Mouse (Mus musculus) intestine, embryonic 16.5 days (tissue): ENCODE measurements at regions not wholly inside any gene's neighbourhood (a gene's known extent, or its start where the extent isn't known, plus 50 kb on each side); places are given as distances from the start of the nearest gene placed in this dataset.
A peak's percentile ranks its signal among the peaks of the same experiment; 100 is the strongest.

Experiments used
- ATAC-seq: fragments of 200-750 bp; cut with Nextera tagmentation; 2 replicates; pipeline ENCODE4 v1.8.0; 2017; ENCODE audit warnings: moderate TSS enrichment, moderate library complexity
- H3K27ac ChIP-seq: fragments of 300-500 bp; sonication (generic); 2 replicates; pipeline ENCODE4 v1.5.1; 2014; ENCODE audit warnings: mild to moderate bottlenecking, low read length
- H3K27me3 ChIP-seq: fragments of 300-500 bp; sonication (generic); replicated peaks from 2 replicates; pipeline ENCODE4 v1.6.1; 2014; ENCODE audit warnings: low read length, control low read depth, mixed read lengths; ENCODE audit not compliant: control insufficient read depth, insufficient read depth
- H3K36me3 ChIP-seq: fragments of 300-500 bp; sonication (generic); 2 replicates; pipeline ENCODE4 v1.6.1; 2014; ENCODE audit warnings: low read length, control low read depth; ENCODE audit not compliant: control insufficient read depth, insufficient read depth
- H3K4me1 ChIP-seq: fragments of 300-500 bp; sonication (generic); 2 replicates; pipeline ENCODE4 v1.6.1; 2014; ENCODE audit warnings: low read length, control low read depth, mixed read lengths; ENCODE audit not compliant: control insufficient read depth, insufficient read depth
- H3K4me2 ChIP-seq: fragments of 300-500 bp; sonication (generic); 2 replicates; pipeline ENCODE4 v1.6.1; 2014; ENCODE audit warnings: low read depth, low read length, control low read depth
- H3K4me3 ChIP-seq: fragments of 300-500 bp; sonication (generic); 2 replicates; pipeline ENCODE4 v1.5.1; 2014; ENCODE audit warnings: mild to moderate bottlenecking, low read length
- H3K9ac ChIP-seq: fragments of 300-500 bp; sonication (generic); 2 replicates; pipeline ENCODE4 v1.6.1; 2014; ENCODE audit warnings: low read depth, low read length
- H3K9me3 ChIP-seq: fragments of 300-500 bp; sonication (generic); 2 replicates; pipeline ENCODE4 v1.6.1; 2016; ENCODE audit warnings: low read length, control low read depth; ENCODE audit not compliant: control insufficient read depth
- WGBS: fragments of 180-500 bp; shearing (Covaris S2); extraction: QIAGEN DNeasy Blood & Tissue Kit; methylation state at CpG from one replicate; pipeline ENCODE4 v1.1.7; 2014; 5-methylcytosine and 5-hydroxymethylcytosine counted together

DNA sequence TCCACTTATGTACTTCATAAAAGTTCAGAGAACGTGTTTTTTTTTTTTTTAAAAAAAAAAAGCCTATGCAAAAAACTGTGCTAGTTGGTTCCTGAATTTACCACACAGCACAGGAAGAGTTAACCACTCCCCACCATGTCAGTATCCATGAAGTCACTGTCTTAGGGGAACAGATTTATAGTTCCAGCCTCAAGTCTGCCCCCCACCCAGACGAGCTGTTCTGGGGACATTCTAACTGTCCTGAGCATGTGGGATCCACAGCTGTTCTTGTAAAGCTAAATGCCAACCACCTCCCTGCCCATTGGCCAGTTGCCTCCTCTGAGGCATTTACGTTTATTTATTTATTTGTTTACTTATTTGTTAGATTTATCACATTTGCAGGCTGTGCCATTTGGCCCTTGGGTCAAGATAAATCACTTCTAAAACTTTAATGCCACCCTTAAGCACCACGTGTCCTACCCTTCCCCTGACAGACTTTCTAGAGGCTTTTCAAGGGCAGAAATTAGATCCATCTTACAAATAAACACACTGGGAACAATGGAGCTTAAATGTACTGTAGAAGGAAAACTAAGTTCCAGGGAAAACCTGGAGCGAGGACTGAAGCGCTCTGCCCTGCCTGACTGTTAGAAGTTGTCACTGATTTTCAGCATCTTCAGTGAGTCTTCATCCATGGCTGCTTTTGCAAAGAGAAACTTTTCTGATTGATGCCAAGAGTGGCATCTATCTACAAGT, 343.7 kb upstream of the Nfe2l3 start:
- WGBS, result 53% methylated on average over 6 of the region's 6 CpGs
- ATAC-seq, result no peak

DNA sequence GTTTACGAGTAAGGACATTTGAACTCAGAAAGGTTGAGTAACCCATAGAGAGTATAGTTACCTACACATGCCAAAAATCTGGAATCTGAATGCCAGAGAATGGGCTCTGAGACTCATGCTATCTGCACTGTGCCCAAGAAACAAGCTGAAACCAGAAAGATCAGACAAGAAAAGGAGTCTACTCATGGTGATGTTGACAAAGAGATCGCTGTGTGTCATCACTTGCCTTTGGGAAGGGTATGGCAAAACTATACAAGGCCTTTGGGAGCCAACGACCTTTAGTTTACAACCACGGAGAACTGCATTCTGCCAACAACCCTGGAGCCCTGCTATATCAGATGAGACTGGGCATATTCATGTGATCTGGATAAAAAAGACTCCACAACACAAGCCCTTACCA, 339.3 kb upstream of the Nfe2l3 start:
- H3K36me3 ChIP-seq, result no peaks in the 10 kb centered on the region
- no peaks in the 10 kb centered on the region for H3K9me3 ChIP-seq
- H3K9ac ChIP-seq, result no peak overlapping the region
- no peaks in the 10 kb centered on the region for H3K27me3 ChIP-seq
- H3K4me1 ChIP-seq, result no peaks in the 10 kb centered on the region
- no peak overlapping the region for H3K4me2 ChIP-seq
- no peak overlapping the region for H3K27ac ChIP-seq
- H3K4me3 ChIP-seq, result no peak overlapping the region
- no peak for ATAC-seq
- WGBS, result 93% methylated on average over 4 of the region's 4 CpGs

More for the DNA sequence above, 343.7 kb upstream of the Nfe2l3 start:
- no peaks in the 10 kb centered on the region for H3K4me1 ChIP-seq
- no peak overlapping the region for H3K4me2 ChIP-seq
- H3K36me3 ChIP-seq, result no peaks in the 10 kb centered on the region
- no peak overlapping the region for H3K27ac ChIP-seq
- no peaks in the 10 kb centered on the region for H3K27me3 ChIP-seq
- no peaks in the 10 kb centered on the region for H3K9me3 ChIP-seq
- no peak overlapping the region for H3K9ac ChIP-seq
- no peak overlapping the region for H3K4me3 ChIP-seq

DNA sequence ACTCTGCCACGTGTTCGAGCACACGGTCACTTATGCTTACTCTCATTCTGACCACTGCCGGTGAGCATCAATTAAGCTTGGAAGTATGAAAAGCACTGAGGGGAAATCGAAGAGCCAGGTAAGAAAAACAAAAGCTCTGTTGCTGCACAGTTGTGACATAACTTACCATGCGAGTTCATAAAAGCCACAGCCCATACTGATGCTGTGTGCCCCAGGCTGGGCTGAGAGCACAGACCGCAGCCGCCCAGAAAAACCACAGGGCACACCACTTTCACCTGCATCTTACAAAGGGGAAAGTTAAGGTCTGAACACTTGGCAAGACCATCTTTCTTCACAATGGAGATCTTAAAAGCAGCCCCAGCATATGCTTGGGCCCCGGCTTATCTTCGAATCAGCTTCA, 338.2 kb upstream of the Nfe2l3 start:
- no peaks in the 10 kb centered on the region for H3K9me3 ChIP-seq
- H3K4me2 ChIP-seq, result no peak overlapping the region
- H3K27ac ChIP-seq, result no peak overlapping the region
- no peak overlapping the region for H3K4me3 ChIP-seq
- no peak overlapping the region for H3K9ac ChIP-seq
- no peak for ATAC-seq
- H3K4me1 ChIP-seq, result no peaks in the 10 kb centered on the region
- no peaks in the 10 kb centered on the region for H3K27me3 ChIP-seq
- WGBS, result 92% methylated on average over 10 of the region's 10 CpGs
- no peaks in the 10 kb centered on the region for H3K36me3 ChIP-seq

GRCm38 (mm10) chr6:51097488-51097887, 335.0 kb upstream of the Nfe2l3 start:
- no peak overlapping the region for H3K27ac ChIP-seq
- 0 out of 2 replicates have a peak, but pooled peaks cover 2% of the 10 kb centered on the region for H3K4me1 ChIP-seq
- H3K4me2 ChIP-seq, result no peak overlapping the region
- H3K27me3 ChIP-seq, result no peaks in the 10 kb centered on the region
- ATAC-seq, result no peak
- H3K4me3 ChIP-seq, result no peak overlapping the region
- no peaks in the 10 kb centered on the region for H3K36me3 ChIP-seq
- H3K9ac ChIP-seq, result no peak overlapping the region
- no peaks in the 10 kb centered on the region for H3K9me3 ChIP-seq
- WGBS, result 79% methylated on average over 6 of the region's 6 CpGs

- no peaks in the 10 kb centered on the region for H3K36me3 ChIP-seq
- no peak overlapping the region for H3K9ac ChIP-seq
- H3K4me2 ChIP-seq, result no peak overlapping the region
- no peaks in the 10 kb centered on the region for H3K9me3 ChIP-seq
- 75% methylated on average over 4 of the region's 4 CpGs for WGBS
- no peak overlapping the region for H3K27ac ChIP-seq
- peaks cover 9% of the 10 kb centered on the region; the same call in 1 of the 2 replicates for H3K4me1 ChIP-seq
- H3K27me3 ChIP-seq, result no peaks in the 10 kb centered on the region
- ATAC-seq, result no peak
- H3K4me3 ChIP-seq, result no peak overlapping the region
Measured at GRCm38 (mm10) chr6:51100341-51100740, 332.1 kb upstream of the Nfe2l3 start.

- H3K9ac ChIP-seq, result no peak overlapping the region
- H3K4me2 ChIP-seq, result no peak overlapping the region
- 42% methylated on average over 4 of the region's 4 CpGs for WGBS
- H3K4me1 ChIP-seq, result peaks cover 9% of the 10 kb centered on the region; the same call in 1 of the 2 replicates
- no peak for ATAC-seq
- peak overlapping the region; percentile 66; the same call in 1 of the 2 replicates for H3K27ac ChIP-seq
- no peaks in the 10 kb centered on the region for H3K27me3 ChIP-seq
- H3K9me3 ChIP-seq, result no peaks in the 10 kb centered on the region
- no peaks in the 10 kb centered on the region for H3K36me3 ChIP-seq
- H3K4me3 ChIP-seq, result no peak overlapping the region
Measured at GRCm38 (mm10) chr6:51103236-51103635, 329.2 kb upstream of the Nfe2l3 start.

GRCm38 (mm10) chr6:51104336-51104735, 328.1 kb upstream of the Nfe2l3 start:
- WGBS, result 69% methylated on average over 5 of the region's 5 CpGs

DNA sequence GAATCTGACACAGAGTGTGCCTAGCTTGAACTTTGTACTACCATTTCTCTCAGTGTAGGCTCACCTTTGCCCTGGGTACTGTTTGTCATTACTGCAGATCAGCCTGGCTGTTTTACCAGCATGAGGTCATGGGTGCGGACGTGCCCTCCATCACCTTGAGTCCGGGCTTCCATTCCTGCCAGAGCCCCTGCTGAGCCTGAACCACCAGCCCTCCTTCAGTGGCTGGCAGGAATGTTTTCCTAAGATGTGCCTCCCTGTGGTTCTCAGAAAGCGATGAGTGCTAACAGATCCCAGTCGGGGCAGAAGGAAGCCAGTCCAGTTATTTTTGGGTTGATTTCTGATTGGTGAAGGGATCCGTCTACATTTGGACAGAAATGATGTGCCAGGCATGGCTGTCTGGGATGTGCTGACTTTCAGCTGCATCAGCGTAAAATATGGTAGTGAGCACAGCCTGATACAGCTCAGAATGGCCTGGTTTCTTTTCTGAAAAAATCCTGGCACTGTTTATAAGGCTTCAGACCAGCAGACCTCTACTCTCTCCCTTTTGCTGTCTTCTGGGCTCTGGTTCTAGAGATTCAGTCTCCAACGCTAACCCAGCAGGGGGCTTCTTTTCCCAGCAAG, 324.0 kb upstream of the Nfe2l3 start:
- no peak overlapping the region for H3K9ac ChIP-seq

More at GRCm38 (mm10) chr6:51104336-51104735, 328.1 kb upstream of the Nfe2l3 start:
- no peak for ATAC-seq
- Histone ChIP-seq H3K4me2 (no peak overlapping the region), H3K27me3 (no peaks in the 10 kb centered on the region), H3K9ac (no peak overlapping the region), H3K9me3 (no peaks in the 10 kb centered on the region), H3K36me3 (no peaks in the 10 kb centered on the region), H3K27ac (peak overlapping the region; percentile 73), H3K4me3 (no peak overlapping the region), H3K4me1 (peaks cover 9% of the 10 kb centered on the region; the same call in 1 of the 2 replicates)

GRCm38 (mm10) chr6:51110596-51110995, 321.9 kb upstream of the Nfe2l3 start:
- Histone ChIP-seq H3K4me1 (no peaks in the 10 kb centered on the region), H3K36me3 (no peaks in the 10 kb centered on the region), H3K4me3 (no peak overlapping the region), H3K9ac (no peak overlapping the region), H3K4me2 (no peak overlapping the region), H3K27me3 (no peaks in the 10 kb centered on the region), H3K9me3 (no peaks in the 10 kb centered on the region), H3K27ac (no peak overlapping the region)
- no peak for ATAC-seq
- 90% methylated on average over 3 of the region's 3 CpGs for WGBS

More for the DNA sequence above, 324.0 kb upstream of the Nfe2l3 start:
- no peak overlapping the region for H3K4me2 ChIP-seq
- H3K36me3 ChIP-seq, result no peaks in the 10 kb centered on the region
- no peak overlapping the region for H3K4me3 ChIP-seq
- no peak for ATAC-seq
- H3K27me3 ChIP-seq, result no peaks in the 10 kb centered on the region
- no peaks in the 10 kb centered on the region for H3K4me1 ChIP-seq
- no peak overlapping the region for H3K27ac ChIP-seq
- no peaks in the 10 kb centered on the region for H3K9me3 ChIP-seq
- 43% methylated on average over 8 of the region's 8 CpGs for WGBS
